ENCODE assay signal across 9 mouse cellular contexts in genomic region chr1:171065768-171066167, GRCm38 (mm10). TPM values are rescaled to one million over a fixed set of nuclear protein-coding genes. Genes with fewer than 3 reads are reported as not detected.
DNase-seq lines count a peak whose midpoint lies in the region; ATAC-seq and TF ChIP-seq lines count a peak whose summit lies in the region.
"Not testable (repeated sequence)": the region's sequence is repeated elsewhere in the genome, so short reads cannot be mapped to it uniquely, and the experiment has no call there.
"Had no signal": no experiment of that assay in that cellular context is flagged by ENCODE, and none has a peak within 500 bp of the region (broad histone marks: within the 10 kb centered on the region; RNA-seq: fewer than 3 reads in every experiment).

No protein-coding gene starts in this region.

- ATAC-seq in heart, embryonic 13.5 days (ENCODE audit: extremely low read depth, insufficient number of reproducible peaks, low FRiP score, low TSS enrichment); intestine, postnatal 0 days: not testable (repeated sequence)

- H3K4me2 ChIP-seq in heart, embryonic 13.5 days = peak overlapping the region; percentile 58
- H3K4me2 ChIP-seq in intestine, postnatal 0 days (replicated peaks; ENCODE audit: low read depth) = peak overlapping the region; percentile 47; the same call in 1 of the 2 replicates

- H3K4me1 ChIP-seq in forebrain, embryonic 10.5 days = peaks cover 16% of the 10 kb centered on the region
- H3K4me1 ChIP-seq in heart, embryonic 13.5 days; intestine, postnatal 0 days (replicated peaks; ENCODE audit: control insufficient read depth, insufficient read depth, low read length): not testable (repeated sequence)
- H3K4me1 ChIP-seq in midbrain, embryonic 10.5 days = peaks cover 15% of the 10 kb centered on the region

- TF ChIP-seq CTCF in intestine, postnatal 0 days (IDR thresholded peaks at IDR 0.05; ENCODE audit: low read depth) = not testable (repeated sequence)

- DNase-seq in adrenal gland, adult (ENCODE audit: inconsistent age in 2 of 2, low spot score in 1 of 2) = peak; percentile 28 to 71
- DNase-seq in forebrain, embryonic 10.5 days (ENCODE audit: extremely low spot score, low spot score); midbrain, embryonic 10.5 days (ENCODE audit: low spot score): not testable (repeated sequence)
- DNase-seq in left cerebral cortex, postnatal 36 days (ENCODE audit: low spot score in 2 of 2) = peak; percentile 61 to 65
- DNase-seq in right cerebral cortex, postnatal 36 days (ENCODE audit: low spot score in 2 of 2) = peak; percentile 39 to 47
- DNase-seq in urinary bladder, adult 2 months (ENCODE audit: low spot score) = peak; percentile 52

- H3K4me3 ChIP-seq in forebrain, embryonic 10.5 days = peak overlapping the region; percentile 47
- H3K4me3 ChIP-seq in heart, embryonic 13.5 days = peak overlapping the region; percentile 41
- H3K4me3 ChIP-seq in intestine, postnatal 0 days (ENCODE audit: low read depth, low read length) = peak overlapping the region; percentile 22; the same call in 1 of the 2 replicates
- H3K4me3 ChIP-seq in midbrain, embryonic 10.5 days = peak overlapping the region; percentile 45

- H3K27me3 ChIP-seq in forebrain, embryonic 10.5 days (ENCODE audit: poor library complexity, severe bottlenecking) = peaks cover 56% of the 10 kb centered on the region
- peaks cover 45% of the 10 kb centered on the region for H3K27me3 ChIP-seq in heart, embryonic 13.5 days (replicated peaks)
- H3K27me3 ChIP-seq in intestine, postnatal 0 days (replicated peaks; ENCODE audit: control insufficient read depth, insufficient read depth, low read length) = peaks cover 22% of the 10 kb centered on the region
- H3K27me3 ChIP-seq in midbrain, embryonic 10.5 days (ENCODE audit: low read depth, poor library complexity, severe bottlenecking) = peaks cover 59% of the 10 kb centered on the region

- H3K9ac ChIP-seq in heart, embryonic 13.5 days; intestine, postnatal 0 days (ENCODE audit: low read depth, low read length): not testable (repeated sequence)

- not testable (repeated sequence) for H3K9me3 ChIP-seq in forebrain, embryonic 10.5 days; heart, embryonic 13.5 days; intestine, postnatal 0 days (ENCODE audit: control insufficient read depth); midbrain, embryonic 10.5 days (replicated peaks)

- 4% methylated on average over 32 of the region's 45 CpGs for WGBS in forebrain, embryonic 10.5 days
- WGBS in heart, embryonic 13.5 days = 6% methylated on average over 31 of the region's 45 CpGs
- WGBS in intestine, postnatal 0 days = 8% methylated on average over 26 of the region's 45 CpGs
- WGBS in midbrain, embryonic 10.5 days = 5% methylated on average over 31 of the region's 45 CpGs

- H3K36me3 ChIP-seq in forebrain, embryonic 10.5 days (replicated peaks); heart, embryonic 13.5 days; intestine, postnatal 0 days (ENCODE audit: control insufficient read depth, insufficient read depth); midbrain, embryonic 10.5 days: not testable (repeated sequence)

- intact Hi-C loops in left cerebral cortex, postnatal 36 days (cut with DNase I) = not testable (repeated sequence)

- H3K27ac ChIP-seq in forebrain, embryonic 10.5 days; heart, embryonic 13.5 days (replicated peaks); intestine, postnatal 0 days (ENCODE audit: low read depth, low read length); midbrain, embryonic 10.5 days (replicated peaks): not testable (repeated sequence)

RNA-seq across cellular contexts. Expression of gene Fcgr3, which starts 1.0 kb away (rescaled TPM):
- polyA plus RNA-seq in forebrain, embryonic 10.5 days (2016; fragmentation: Nextera tagmentation; extraction: Ambion mirVana) = 3.2 and 4.5 TPM in 2 replicates
- 6.9 and 9.1 TPM in 2 replicates for polyA plus RNA-seq in heart, embryonic 13.5 days (2015; fragmentation: Nextera tagmentation; extraction: Ambion mirVana)
- polyA plus RNA-seq in intestine, postnatal 0 days (2015; fragmentation: Nextera tagmentation; extraction: Ambion mirVana) = 13.9 and 15.8 TPM in 2 replicates
- 10 to 100 TPM in 1 of 2 experiments, 1 to 10 TPM in 1; 9.0 to 13.6 TPM for total RNA-seq in left cerebral cortex, postnatal 36 days (2021)
- polyA plus RNA-seq in midbrain, embryonic 10.5 days (2016; fragmentation: Nextera tagmentation; extraction: Ambion mirVana) = 5.5 and 7.8 TPM in 2 replicates
- 30.3 and 31.5 TPM in 2 replicates for polyA plus RNA-seq in urinary bladder, adult 2 months (2012; rRNA removed)

RNA-seq across cellular contexts. Expression of gene Fcgr4, which starts 47.0 kb away (rescaled TPM):
- 0.11 TPM in 1 of 2 replicates, not detected in the other for polyA plus RNA-seq in forebrain, embryonic 10.5 days (2016; fragmentation: Nextera tagmentation; extraction: Ambion mirVana)
- 0.37 and 0.85 TPM in 2 replicates for polyA plus RNA-seq in heart, embryonic 13.5 days (2015; fragmentation: Nextera tagmentation; extraction: Ambion mirVana)
- polyA plus RNA-seq in intestine, postnatal 0 days (2015; fragmentation: Nextera tagmentation; extraction: Ambion mirVana) = 2.7 and 3.7 TPM in 2 replicates
- not detected for total RNA-seq in left cerebral cortex, postnatal 36 days (2021)
- polyA plus RNA-seq in midbrain, embryonic 10.5 days (2016; fragmentation: Nextera tagmentation; extraction: Ambion mirVana) = 0.25 TPM in 1 of 2 replicates, not detected in the other
- 2.7 and 5.9 TPM in 2 replicates for polyA plus RNA-seq in urinary bladder, adult 2 months (2012; rRNA removed)

RNA-seq across cellular contexts. Expression of gene Cfap126, which starts 48.0 kb away (rescaled TPM):
- 2.2 and 2.8 TPM in 2 replicates for polyA plus RNA-seq in forebrain, embryonic 10.5 days (2016; fragmentation: Nextera tagmentation; extraction: Ambion mirVana)
- 2.8 TPM in 2 replicates for polyA plus RNA-seq in heart, embryonic 13.5 days (2015; fragmentation: Nextera tagmentation; extraction: Ambion mirVana)
- polyA plus RNA-seq in intestine, postnatal 0 days (2015; fragmentation: Nextera tagmentation; extraction: Ambion mirVana) = 1.9 and 2.9 TPM in 2 replicates
- 1 to 10 TPM in 1 of 2 experiments, not detected in 1; 1.1 TPM for total RNA-seq in left cerebral cortex, postnatal 36 days (2021)
- polyA plus RNA-seq in midbrain, embryonic 10.5 days (2016; fragmentation: Nextera tagmentation; extraction: Ambion mirVana) = 2.8 and 2.9 TPM in 2 replicates
- 11.3 and 12.6 TPM in 2 replicates for polyA plus RNA-seq in urinary bladder, adult 2 months (2012; rRNA removed)
- total RNA-seq: ES-E14 had no signal
